Mouse (Mus musculus) brain, adult 2 months (tissue): ENCODE results near the gene Saysd1.
"Not testable (repeated sequence)": the region's sequence is repeated elsewhere in the genome, so short reads cannot be mapped to it uniquely, and the experiment has no call there.

Source experiments
- DNase-seq: peaks from one replicate; pipeline ENCODE4 v3.0.0; 2011; ENCODE audit warnings: low read depth, low spot score

Gene Saysd1

DNA sequence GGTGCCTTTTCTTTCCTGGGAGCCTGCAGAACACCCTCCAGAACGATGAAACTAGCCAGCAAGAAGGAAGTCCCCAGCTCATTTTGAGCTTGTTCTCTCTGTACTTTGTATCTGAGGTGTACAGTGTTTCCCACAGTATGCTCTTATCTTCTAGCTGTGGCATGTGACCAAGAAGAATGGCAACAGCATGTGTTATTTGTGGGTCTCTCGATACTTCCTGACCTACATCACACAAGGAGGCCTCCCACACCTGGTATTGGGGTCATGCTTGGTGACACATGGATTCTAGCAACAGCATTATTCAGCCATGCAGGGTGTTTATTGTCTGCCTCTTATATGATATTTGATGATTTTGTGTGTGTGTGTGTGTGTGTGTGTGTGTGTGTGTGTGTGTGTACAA, 96.5 kb downstream of the Saysd1 start:
- no peak for DNase-seq

- no peak for DNase-seq
These were observed 97.4 kb downstream of the Saysd1 start for GRCm38 (mm10) chr14:20040976-20041375.

DNA sequence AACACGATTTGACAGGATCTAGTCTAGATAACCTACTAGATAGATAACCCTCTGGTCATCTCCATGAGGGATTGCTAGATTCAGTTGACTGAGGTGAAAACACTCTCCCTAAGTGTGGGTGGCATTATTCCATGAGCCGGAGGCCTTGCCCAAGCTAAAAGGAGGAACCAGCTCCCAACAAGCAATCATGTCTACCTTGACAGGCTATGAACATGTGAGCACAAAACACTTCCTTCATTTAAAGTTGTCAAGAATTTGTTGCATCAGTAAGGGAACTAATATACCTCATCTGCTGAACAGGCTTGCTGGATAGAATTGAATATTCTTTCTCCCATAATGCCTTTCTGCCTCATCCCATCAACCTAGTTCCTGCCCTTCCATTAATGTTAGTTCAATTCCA, 98.5 kb downstream of the Saysd1 start:
- DNase-seq: no peak

DNA sequence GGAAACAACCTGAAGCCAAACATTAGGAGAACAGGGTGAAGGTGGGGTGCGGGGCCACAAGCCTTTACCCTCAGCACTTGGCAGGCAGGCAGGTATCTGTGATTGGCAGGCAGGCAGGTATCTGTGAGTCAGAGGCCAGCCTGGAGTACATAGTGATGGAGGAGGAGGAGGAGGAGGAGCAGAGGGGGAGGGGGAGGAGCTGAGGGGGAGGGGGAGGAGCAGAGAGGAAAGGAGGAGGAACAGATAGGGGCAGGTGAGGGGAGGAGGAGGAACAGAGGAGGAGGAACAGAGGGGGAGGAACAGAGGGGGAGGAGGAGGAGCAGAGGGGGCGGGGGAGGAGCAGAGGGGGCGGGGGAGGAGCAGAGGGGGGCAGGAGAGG, 105.6 kb downstream of the Saysd1 start:
- no peak for DNase-seq

DNA sequence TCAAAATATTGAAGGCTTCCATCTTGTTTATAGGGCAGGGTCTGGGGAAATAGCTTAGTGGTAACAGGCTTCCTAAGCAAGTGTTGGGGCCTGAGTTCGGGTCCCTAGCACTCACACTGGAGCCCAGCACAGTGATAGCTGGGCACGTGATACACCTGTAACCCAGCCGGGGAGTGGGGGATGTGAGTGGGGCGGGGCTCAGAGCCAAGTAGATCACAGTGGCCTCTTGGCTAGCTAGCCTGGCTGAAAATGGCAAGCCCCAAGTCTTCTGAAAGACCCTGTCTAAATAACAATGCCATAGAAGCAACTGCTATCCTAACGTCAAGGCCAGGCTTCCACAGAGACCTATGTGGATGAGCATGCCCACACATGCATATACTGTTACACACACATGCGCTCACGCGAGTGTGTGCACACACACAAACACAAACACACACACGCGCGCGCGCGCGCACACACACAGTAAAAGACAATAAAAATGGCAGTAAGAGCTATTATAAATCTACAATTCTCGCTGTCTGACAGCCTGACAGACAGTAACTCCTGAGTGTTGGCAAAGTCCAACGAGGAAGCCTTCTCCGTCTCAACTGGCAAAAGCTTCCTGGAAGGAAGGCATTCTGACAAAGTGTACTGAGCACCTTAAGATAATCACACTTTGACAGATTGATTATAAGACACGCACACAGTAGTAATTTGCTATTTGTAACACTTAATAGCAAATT, 106.2 kb downstream of the Saysd1 start:
- no peak for DNase-seq

DNA sequence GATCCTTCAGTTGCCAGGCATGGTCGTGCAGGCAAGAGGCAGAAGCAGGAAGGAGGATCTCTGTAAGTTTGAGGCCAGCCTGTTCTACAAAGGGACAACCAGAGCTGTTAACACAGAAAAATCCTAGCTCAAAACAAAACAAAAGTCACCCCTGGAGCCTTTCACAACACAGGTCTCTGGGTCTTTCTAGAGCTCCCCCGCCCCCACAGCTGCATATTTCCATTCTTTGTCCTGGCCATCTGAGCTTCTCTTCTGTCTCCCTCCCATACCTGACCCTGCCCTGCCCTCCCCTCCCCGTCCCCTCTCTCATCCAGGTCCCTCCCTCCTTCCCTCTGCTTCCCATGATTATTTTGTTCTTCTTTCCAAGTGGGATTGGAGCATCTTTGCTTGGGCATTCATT, 108.7 kb downstream of the Saysd1 start:
- DNase-seq: no peak

DNA sequence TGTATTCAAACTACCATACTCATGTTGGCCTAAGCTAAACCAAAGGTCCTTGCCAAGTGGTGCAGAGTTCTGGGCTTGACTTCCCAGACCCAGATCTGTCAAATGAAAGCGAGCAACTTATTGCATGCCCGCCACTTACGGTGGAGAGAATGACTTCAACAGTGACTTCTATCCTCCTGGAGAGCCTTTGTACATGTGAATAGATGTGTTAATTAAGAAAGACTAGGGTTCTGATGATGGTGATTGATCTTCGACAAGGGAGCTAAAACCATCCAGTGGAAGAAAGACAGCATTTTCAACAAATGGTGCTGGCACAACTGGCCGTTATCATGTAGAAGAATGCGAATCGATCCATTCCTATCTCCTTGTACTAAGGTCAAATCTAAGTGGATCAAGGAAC, 110.9 kb downstream of the Saysd1 start:
- not testable (repeated sequence) for DNase-seq
